Mouse (Mus musculus) bone marrow macrophage, adult 2 months (primary cell): ENCODE results near the gene Gimap4.

Experiments
- CTCF ChIP-seq: IDR thresholded peaks from 2 replicates; pipeline ENCODE4 v1.5.1; 2012; ENCODE audit warnings: low read depth, mild to moderate bottlenecking, low read length, moderate library complexity
- POLR2A ChIP-seq: IDR thresholded peaks from 2 replicates; pipeline ENCODE4 v1.6.1; 2012; ENCODE audit warnings: mild to moderate bottlenecking, low read depth, low read length, borderline replicate concordance

DNA sequence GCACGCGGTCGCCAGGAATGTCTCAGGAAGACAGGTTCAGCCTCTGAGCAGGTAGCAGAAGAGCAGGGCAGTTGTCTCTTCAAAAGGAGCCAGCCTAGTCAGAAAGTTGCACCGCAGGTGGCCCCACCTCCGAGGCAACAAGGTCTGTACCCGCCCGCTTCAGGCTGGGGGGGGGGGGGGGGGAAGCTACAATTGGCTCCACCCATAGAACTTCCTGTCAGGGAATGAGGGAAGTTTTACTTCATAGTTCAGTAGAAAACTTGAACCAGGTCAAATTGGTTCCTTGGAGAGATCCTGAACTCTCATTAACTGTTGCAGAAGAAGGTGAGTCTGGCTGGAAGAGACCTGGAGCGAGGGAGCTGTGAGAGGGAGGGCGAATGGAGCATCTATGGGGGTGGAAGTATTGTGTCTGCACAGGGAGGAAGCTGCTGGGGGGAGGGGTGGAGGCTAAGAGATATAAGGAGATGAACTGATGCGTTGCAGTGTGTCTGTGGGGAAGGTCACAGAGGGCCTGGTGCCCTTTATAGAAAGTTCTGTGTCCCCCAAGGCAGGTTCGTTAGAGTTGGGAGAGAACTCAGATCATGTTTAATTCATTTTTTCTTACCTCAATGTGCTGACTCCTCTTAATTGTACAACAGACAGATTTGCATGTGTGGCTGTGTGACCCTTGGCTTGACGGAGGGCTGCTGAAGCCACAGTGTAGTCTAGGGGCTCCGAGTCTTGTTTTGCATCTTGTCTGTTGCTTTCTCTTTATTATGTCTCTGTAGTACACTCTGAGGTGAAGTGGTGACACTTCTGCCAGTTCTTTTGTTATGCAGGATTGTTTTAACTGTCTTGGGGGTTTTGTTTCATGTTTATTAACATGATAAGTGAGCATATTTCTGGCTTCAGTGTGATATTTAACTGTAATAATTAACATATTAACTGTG lies 8.2 kb upstream of the Gimap4 start, which contains the start of gene Gimap9:
- TF ChIP-seq CTCF: no peak
- no peak for TF ChIP-seq POLR2A
